In genomic region chr4:31121586-31121985, GRCm38 (mm10) we compare ENCODE assay signal across 23 mouse cellular contexts.
A peak's percentile ranks its signal among the peaks of the same experiment; 100 is the strongest.
DNase-seq lines count a peak whose midpoint lies in the region; ATAC-seq lines count a peak whose summit lies in the region.
"Had no signal": no experiment of that assay in that cellular context is flagged by ENCODE, and none has a peak within 500 bp of the region (broad histone marks: within the 10 kb centered on the region; RNA-seq: fewer than 3 reads in every experiment).

No protein-coding gene starts in this region.

- no peak overlapping the region for H3K4me3 ChIP-seq in hindbrain, embryonic 13.5 days
- H3K4me3 ChIP-seq in hindbrain, embryonic 12.5 days: no peak overlapping the region
- H3K4me3 ChIP-seq in midbrain, embryonic 13.5 days (replicated peaks): no peak overlapping the region
- H3K4me3 ChIP-seq in liver, embryonic 12.5 days: no peak overlapping the region
- H3K4me3 ChIP-seq: embryonic facial prominence, embryonic 12.5 days; erythroblast, embryonic 14.5 days; heart, embryonic 10.5 days; kidney, embryonic 15.5 days; left cerebral cortex, adult 2 months; limb, embryonic 10.5 days; neural tube, embryonic 12.5 days had no signal

- H3K27ac ChIP-seq in hindbrain, embryonic 13.5 days: peak overlapping the region; percentile 35; the same call in 1 of the 2 replicates
- H3K27ac ChIP-seq in hindbrain, embryonic 12.5 days: no peak overlapping the region
- no peak overlapping the region for H3K27ac ChIP-seq in midbrain, embryonic 13.5 days
- no peak overlapping the region for H3K27ac ChIP-seq in liver, embryonic 12.5 days
- H3K27ac ChIP-seq: embryonic facial prominence, embryonic 12.5 days; heart, embryonic 10.5 days; kidney, embryonic 15.5 days; left cerebral cortex, adult 2 months; limb, embryonic 10.5 days; neural tube, embryonic 12.5 days had no signal

- no peaks in the 10 kb centered on the region for H3K36me3 ChIP-seq in hindbrain, embryonic 13.5 days
- H3K36me3 ChIP-seq in hindbrain, embryonic 12.5 days: no peaks in the 10 kb centered on the region
- no peaks in the 10 kb centered on the region for H3K36me3 ChIP-seq in midbrain, embryonic 13.5 days
- H3K36me3 ChIP-seq in liver, embryonic 12.5 days: no peaks in the 10 kb centered on the region
- H3K36me3 ChIP-seq: embryonic facial prominence, embryonic 12.5 days; heart, embryonic 10.5 days; kidney, embryonic 15.5 days; limb, embryonic 10.5 days; neural tube, embryonic 12.5 days had no signal

- H3K4me1 ChIP-seq in hindbrain, embryonic 13.5 days (replicated peaks): no peaks in the 10 kb centered on the region
- H3K4me1 ChIP-seq in hindbrain, embryonic 12.5 days: no peaks in the 10 kb centered on the region
- peaks cover 4% of the 10 kb centered on the region; the same call in 1 of the 2 replicates for H3K4me1 ChIP-seq in midbrain, embryonic 13.5 days (replicated peaks)
- H3K4me1 ChIP-seq in liver, embryonic 12.5 days: no peaks in the 10 kb centered on the region
- H3K4me1 ChIP-seq: embryonic facial prominence, embryonic 12.5 days; heart, embryonic 10.5 days; kidney, embryonic 15.5 days; limb, embryonic 10.5 days; neural tube, embryonic 12.5 days had no signal

- H3K27me3 ChIP-seq in hindbrain, embryonic 13.5 days: no peaks in the 10 kb centered on the region
- H3K27me3 ChIP-seq in hindbrain, embryonic 12.5 days: no peaks in the 10 kb centered on the region
- no peaks in the 10 kb centered on the region for H3K27me3 ChIP-seq in midbrain, embryonic 13.5 days
- H3K27me3 ChIP-seq in liver, embryonic 12.5 days (replicated peaks): no peaks in the 10 kb centered on the region
- H3K27me3 ChIP-seq: embryonic facial prominence, embryonic 12.5 days; kidney, embryonic 15.5 days; neural tube, embryonic 12.5 days had no signal

- 73% methylated on average over 8 of the region's 8 CpGs for WGBS in hindbrain, embryonic 13.5 days
- WGBS in hindbrain, embryonic 12.5 days: 81% methylated on average over 8 of the region's 8 CpGs
- WGBS in midbrain, embryonic 13.5 days: 47% methylated on average over 8 of the region's 8 CpGs
- 69% methylated on average over 8 of the region's 8 CpGs for WGBS in liver, embryonic 12.5 days (ENCODE audit: insufficient replicate concordance)

- no peak overlapping the region for H3K9ac ChIP-seq in hindbrain, embryonic 13.5 days
- H3K9ac ChIP-seq in hindbrain, embryonic 12.5 days: no peak overlapping the region
- H3K9ac ChIP-seq in midbrain, embryonic 13.5 days (replicated peaks): no peak overlapping the region
- no peak overlapping the region for H3K9ac ChIP-seq in liver, embryonic 12.5 days
- H3K9ac ChIP-seq: embryonic facial prominence, embryonic 12.5 days; kidney, embryonic 15.5 days; neural tube, embryonic 12.5 days had no signal

- H3K9me3 ChIP-seq in hindbrain, embryonic 13.5 days: no peaks in the 10 kb centered on the region
- no peaks in the 10 kb centered on the region for H3K9me3 ChIP-seq in hindbrain, embryonic 12.5 days (replicated peaks)
- H3K9me3 ChIP-seq in midbrain, embryonic 13.5 days: no peaks in the 10 kb centered on the region
- no peaks in the 10 kb centered on the region for H3K9me3 ChIP-seq in liver, embryonic 12.5 days (replicated peaks)
- H3K9me3 ChIP-seq: embryonic facial prominence, embryonic 12.5 days; heart, embryonic 10.5 days; kidney, embryonic 15.5 days; limb, embryonic 10.5 days; neural tube, embryonic 12.5 days had no signal

- no peak for ATAC-seq in hindbrain, embryonic 13.5 days (ENCODE audit: low FRiP score)
- no peak for ATAC-seq in hindbrain, embryonic 12.5 days (ENCODE audit: low FRiP score)
- peak; percentile 71 for ATAC-seq in midbrain, embryonic 13.5 days
- no peak for ATAC-seq in liver, embryonic 12.5 days
- ATAC-seq: activated CD4-positive, CD25-positive, alpha-beta regulatory T cell, adult 4 months had no signal

- peak; percentile 1 for DNase-seq in embryo, embryonic 10.5 days (ENCODE audit: low spot score)
- no peak for DNase-seq in embryo, embryonic 9.5 days (ENCODE audit: extremely low spot score)
- peak; percentile 75 for DNase-seq in retina, postnatal 1 day
- DNase-seq in thymus, postnatal 10 days (ENCODE audit: low spot score in 2 of 2): no peak
- DNase-seq: adrenal gland, adult 8-10 months; cerebellum, adult 8-10 months; cerebellum, postnatal 36 days; kidney, adult 11 months; liver; lung, postnatal 4 days; thymus, adult 18-20 months had no signal

- no peak overlapping the region for H3K4me2 ChIP-seq in hindbrain, embryonic 13.5 days
- no peak overlapping the region for H3K4me2 ChIP-seq in hindbrain, embryonic 12.5 days (replicated peaks)
- H3K4me2 ChIP-seq in midbrain, embryonic 13.5 days (replicated peaks): no peak overlapping the region
- no peak overlapping the region for H3K4me2 ChIP-seq in liver, embryonic 12.5 days
- H3K4me2 ChIP-seq: embryonic facial prominence, embryonic 12.5 days; kidney, embryonic 15.5 days; neural tube, embryonic 12.5 days had no signal

Comparison
In these comparisons a context has a peak if more than half of its experiments do, and no peak if none do; other contexts are left out.
1. DNase-seq: peak in embryo, embryonic 10.5 days (single experiment) and retina, postnatal 1 day (single experiment); none in embryo, embryonic 9.5 days (single experiment) and thymus, postnatal 10 days (0 of 2).